Mouse (Mus musculus) small intestine, adult 10 weeks (tissue): ENCODE results near the gene Nenf. TPM values are rescaled to one million over a fixed set of nuclear protein-coding genes. Genes with fewer than 3 reads are reported as not detected.

ENCODE experiments used
- polyA plus RNA-seq: library from polyadenylated mRNA; stranded (reverse); fragments of 350-450 nt; fragmentation: Illumina TruSeq; extraction: RNeasy Lipid Tissue Mini Kit (QIAGEN cat#74804); gene quantifications from one replicate; pipeline ENCODE4 v1.2.3, GENCODE M21; 2014; ENCODE audit warnings: low replicate concordance

Nenf gene
- not detected for polyA plus RNA-seq

GRCm38 (mm10) chr1:191317591-191318196 lies at the start of gene Nenf:
TSS of gene Nenf (minus strand) at chr1:191318194.

DNA sequence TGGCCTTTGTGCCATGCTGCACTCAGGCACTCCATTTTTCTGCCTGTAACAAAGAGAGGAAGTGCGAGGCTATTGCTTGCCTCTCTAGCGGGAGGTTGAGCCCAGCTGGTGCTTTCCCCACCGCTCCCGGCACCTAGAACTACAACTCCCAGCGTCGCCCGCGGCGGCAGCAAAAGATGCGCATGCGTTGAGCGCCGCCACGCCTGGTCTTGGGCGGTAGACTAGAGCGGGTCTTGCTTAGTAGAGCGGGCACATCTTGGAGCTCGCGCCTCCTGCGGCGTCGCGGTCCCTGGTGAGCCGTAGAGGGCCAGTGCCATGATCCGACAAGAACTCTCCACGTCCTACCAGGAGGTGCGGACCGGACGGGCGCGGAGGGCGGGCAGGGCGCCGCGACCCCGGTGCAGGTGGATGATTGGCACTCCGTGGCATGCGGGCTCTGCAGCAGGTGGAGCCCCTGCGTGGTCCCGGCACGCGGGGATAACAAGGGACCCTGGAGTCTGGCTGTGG lies 7.8 kb upstream of the Nenf start, which contains the start of gene Tmem206:
TSS of gene Tmem206 (plus strand) at position 187 of the 507 bp plus-strand sequence.

Other genes starting within 250 kb of the Nenf start
- gene Batf3, start 220.3 kb downstream of the Nenf start, polyA plus RNA-seq: 0.78 TPM
- not detected for gene Fam71a, start 153.4 kb downstream of the Nenf start, polyA plus RNA-seq
- 5.0 TPM for gene Atf3, start 100.2 kb downstream of the Nenf start, polyA plus RNA-seq
- 4.2 TPM for gene Tmem206, start 7.7 kb upstream of the Nenf start, polyA plus RNA-seq
- gene Ppp2r5a, start 85.1 kb upstream of the Nenf start, polyA plus RNA-seq: 162 TPM